Mouse (Mus musculus) bone marrow macrophage, adult 2 months (primary cell): ENCODE data around the gene Ctsa.

ENCODE experiments used
- CTCF ChIP-seq: IDR thresholded peaks from 2 replicates; pipeline ENCODE4 v1.5.1; 2012; ENCODE audit warnings: low read depth, mild to moderate bottlenecking, low read length, moderate library complexity
- POLR2A ChIP-seq: IDR thresholded peaks from 2 replicates; pipeline ENCODE4 v1.6.1; 2012; ENCODE audit warnings: mild to moderate bottlenecking, low read depth, low read length, borderline replicate concordance

DNA sequence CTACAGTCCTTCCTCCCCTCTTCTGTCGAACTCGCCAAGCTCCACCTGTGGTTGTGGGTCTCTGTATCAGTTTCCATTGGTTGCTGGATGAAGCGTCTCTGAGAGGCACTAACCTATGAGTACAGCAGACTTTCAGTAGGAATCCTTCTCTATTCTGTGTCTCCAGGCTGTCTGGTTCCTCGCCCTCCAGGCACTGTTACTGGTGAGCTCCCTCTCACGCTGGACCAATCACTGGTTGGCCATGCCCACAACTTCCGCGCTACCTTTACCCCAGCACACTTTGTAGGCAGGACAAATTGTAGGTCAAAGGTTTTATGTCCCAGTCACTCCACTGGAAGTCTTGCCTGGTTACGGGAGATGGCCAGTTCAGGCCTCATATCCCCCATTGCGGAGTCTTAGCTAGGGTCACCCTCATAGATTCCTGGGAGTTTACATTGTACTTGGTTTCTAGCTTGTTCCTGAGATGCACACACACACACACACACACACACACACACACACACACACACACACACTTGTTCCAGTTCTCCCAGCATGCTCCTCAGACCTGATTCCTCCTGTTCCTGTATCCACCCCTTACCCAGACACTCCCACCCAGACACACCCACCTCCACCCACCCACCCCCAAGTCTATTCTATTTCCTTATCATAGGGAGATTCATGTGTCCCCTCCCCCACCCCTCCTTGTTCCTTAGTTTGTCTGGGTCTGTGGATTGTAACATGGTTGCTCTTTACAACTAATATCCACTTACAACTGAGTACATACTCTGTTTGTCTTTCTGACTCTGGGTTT is 27.2 kb downstream of the Ctsa start:
- TF ChIP-seq CTCF (no peak), POLR2A (no peak)
